Mouse (Mus musculus) kidney, adult 10 weeks (tissue): ENCODE data around the gene Nsg2. TPM values are rescaled to one million over a fixed set of nuclear protein-coding genes. Genes with fewer than 3 reads are reported as not detected.

Experiments
- polyA plus RNA-seq: library from polyadenylated mRNA; stranded (reverse); fragments of 350-450 nt; fragmentation: Illumina TruSeq; extraction: RNeasy Lipid Tissue Mini Kit (QIAGEN cat#74804); gene quantifications from one replicate; pipeline ENCODE4 v1.2.3, GENCODE M21; 2014; ENCODE audit warnings: low read depth, low replicate concordance

The Nsg2 gene
- 2.9 TPM for polyA plus RNA-seq

DNA sequence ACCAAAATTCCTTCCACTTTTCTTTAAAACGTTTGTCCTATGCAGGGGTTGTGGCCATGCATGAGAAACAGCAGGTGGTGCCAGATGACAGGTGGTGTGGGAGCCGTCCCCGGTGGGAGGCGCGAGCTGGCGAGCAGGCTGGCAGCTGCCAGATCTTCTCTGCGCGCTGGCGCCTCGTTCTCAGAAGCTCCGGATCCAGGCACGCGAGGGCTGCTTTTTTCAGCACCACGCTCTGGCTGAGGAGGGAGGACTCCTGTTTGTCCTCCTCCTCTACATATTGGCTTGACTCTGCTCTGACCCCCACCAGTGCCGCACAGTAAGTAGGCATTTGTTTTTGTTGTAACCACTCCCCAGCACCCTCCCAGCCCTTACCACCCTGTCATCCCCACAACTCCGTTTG is at the start of gene Nsg2:
Nsg2 (plus strand) TSS at position 183 of the 400 bp plus-strand sequence.

DNA sequence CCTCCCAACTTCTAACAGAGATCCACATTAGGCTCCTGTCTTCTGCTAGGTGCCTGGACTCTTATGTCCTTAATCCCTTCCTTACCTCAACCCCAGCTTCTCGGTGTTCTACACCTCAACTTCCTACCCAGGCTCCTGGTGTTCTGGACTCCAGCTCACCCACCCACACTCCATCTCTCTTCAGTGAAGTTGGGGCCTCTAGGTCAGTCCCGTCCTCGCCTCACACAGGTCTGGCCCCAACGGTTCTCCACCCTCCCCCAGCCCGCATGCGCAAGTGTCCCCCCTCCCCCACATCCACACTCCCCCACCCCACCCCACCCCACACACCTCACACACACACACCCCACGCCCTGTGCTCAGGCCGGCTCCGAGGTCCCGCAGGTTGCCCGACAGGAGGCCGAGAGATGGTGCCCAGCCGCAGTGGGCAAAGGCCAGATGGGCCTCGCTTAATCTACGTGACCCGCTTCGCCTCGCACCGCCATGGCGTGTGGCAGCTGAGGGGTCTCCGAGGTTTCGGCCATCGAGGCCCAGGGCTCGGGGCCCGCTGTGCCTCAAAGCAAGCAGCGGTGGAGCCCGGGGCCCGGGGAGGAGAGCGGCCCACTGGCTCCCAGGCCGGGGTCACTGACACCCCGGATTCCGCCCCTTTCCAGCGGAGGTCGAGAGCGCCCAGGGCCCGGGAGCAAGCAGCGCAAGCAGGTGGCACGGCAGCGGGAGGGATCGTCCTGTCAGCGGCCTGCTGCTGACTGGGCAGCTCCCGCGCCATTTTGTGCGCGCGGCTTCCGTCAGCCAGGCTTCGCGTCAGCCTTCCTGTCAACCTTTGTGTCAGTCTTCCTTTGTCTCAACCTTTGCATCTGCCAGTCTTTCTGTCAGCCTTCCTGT is 34.8 kb upstream of the Nsg2 start, which contains the start of gene 4930524B15Rik:
4930524B15Rik (plus strand) TSS at position 337 of the 879 bp plus-strand sequence.

Other genes starting within 250 kb of the Nsg2 start
- gene Cpeb4, start 128.3 kb upstream of the Nsg2 start, polyA plus RNA-seq = 229 TPM
- not detected for gene 4930524B15Rik, start 34.9 kb upstream of the Nsg2 start, polyA plus RNA-seq
- gene Il9r, start 199.8 kb downstream of the Nsg2 start, polyA plus RNA-seq = not detected
- gene Snrnp25, start 205.0 kb downstream of the Nsg2 start, polyA plus RNA-seq = 1.4 TPM
- gene Rhbdf1, start 221.8 kb downstream of the Nsg2 start, polyA plus RNA-seq = 0.53 TPM
- 5.7 TPM for gene Mpg, start 226.0 kb downstream of the Nsg2 start, polyA plus RNA-seq